Mouse (Mus musculus) olfactory bulb, adult 2 months (tissue): ENCODE measurements around the gene Fam208a.

ENCODE experiments used
- CTCF ChIP-seq: fragments of 200-500 bp; IDR thresholded peaks from 2 replicates; pipeline ENCODE4 v1.5.1; 2012; ENCODE audit warnings: low read depth, mild to moderate bottlenecking, low read length, moderate library complexity; ENCODE audit not compliant: insufficient read depth
- POLR2A ChIP-seq: fragments of 200-500 bp; IDR thresholded peaks from 2 replicates; pipeline ENCODE4 v1.6.1; 2012; ENCODE audit warnings: mild to moderate bottlenecking, low read depth, low read length, moderate library complexity; ENCODE audit not compliant: insufficient read depth

- TF ChIP-seq POLR2A (no peak), CTCF (no peak)
These were observed 1.6 kb downstream of the Fam208a start for GRCm38 (mm10) chr14:27430280-27430679.
